Mouse (Mus musculus) gastrocnemius, postnatal 25 days (tissue): ENCODE data around the gene Rpia. TPM values are rescaled to one million over a fixed set of nuclear protein-coding genes. Genes with fewer than 3 reads are reported as not detected.

Source experiments
- DNase-seq: peaks from one replicate; pipeline ENCODE4 v3.0.0; 2022
- total RNA-seq, 2 experiments: library from RNA; stranded (reverse); gene quantifications; 1 replicate in 1 of 2; 2 replicates in 1 of 2; pipeline ENCODE4 v1.2.3; 2021

Gene Rpia
- total RNA-seq, 2 experiments from 2014 or later: 12.5 to 13.6 TPM

DNA sequence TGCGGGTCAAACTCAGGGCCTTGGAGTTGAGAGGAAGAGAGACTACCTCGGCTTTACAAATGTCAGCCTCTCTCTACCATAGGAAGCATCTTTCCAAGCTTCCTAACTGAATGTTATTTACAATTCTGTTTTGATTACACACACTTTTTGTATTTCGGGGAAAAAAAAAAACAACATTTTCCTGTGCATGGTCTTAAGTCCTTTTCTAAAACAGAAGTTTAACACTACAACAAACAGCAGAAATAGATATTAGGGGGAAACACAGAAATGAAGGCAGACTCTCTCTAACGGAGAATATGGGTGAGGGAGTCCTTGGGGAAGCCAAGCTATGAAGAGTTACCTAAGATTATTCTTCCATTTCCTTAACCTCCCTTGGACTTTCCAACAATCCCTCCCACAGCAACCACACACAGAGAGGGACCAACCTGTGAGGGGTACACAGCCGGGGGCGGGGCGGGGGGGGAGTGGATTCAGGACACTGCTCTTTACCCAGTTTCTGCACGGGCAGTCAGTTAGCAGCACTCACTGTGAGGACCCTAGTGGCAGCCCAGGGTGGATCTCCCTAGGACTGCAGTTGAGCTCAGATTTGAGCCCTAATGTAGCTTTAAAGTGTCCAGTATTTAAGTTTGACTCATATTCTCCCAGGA is 40.7 kb downstream of the Rpia start:
- no peak for DNase-seq

DNA sequence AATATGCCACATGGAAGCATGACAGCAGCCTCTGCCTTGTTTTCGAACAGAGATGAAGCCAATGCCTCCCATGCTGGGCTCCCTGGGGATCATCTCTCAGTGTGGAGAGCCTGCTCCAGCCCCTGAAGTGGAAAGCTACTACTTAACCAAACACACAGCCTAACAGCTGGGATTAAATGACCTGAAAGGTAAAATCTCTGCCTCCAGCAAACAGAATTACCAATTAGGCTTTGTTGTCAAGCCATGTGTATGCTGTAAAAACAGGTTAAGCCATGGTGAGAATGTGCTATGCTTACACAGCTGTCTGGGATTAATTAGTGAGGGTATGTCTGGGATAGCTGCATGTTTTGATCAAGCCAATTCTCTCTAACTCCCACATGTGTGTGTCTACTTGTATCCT is 42.3 kb downstream of the Rpia start:
- no peak for DNase-seq

DNA sequence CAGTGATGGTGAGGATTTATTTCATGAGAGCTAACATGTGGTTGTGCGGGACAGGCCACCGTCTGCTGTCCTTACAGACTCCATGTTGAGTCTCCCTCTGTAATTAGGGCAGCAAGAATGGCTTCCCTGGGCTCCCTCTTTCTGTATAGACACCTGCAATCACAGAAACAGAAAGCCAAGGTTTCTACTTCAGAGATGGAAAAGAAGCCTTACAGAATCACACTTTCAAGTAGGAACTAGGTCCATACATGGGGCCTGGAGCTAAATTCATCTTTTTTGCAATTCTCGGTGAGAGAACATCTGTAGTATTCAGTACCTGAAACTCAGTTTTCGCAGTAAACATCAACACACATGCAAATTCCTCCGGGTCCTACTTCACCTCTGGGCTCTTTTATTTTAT is 44.3 kb downstream of the Rpia start:
- no peak for DNase-seq

DNA sequence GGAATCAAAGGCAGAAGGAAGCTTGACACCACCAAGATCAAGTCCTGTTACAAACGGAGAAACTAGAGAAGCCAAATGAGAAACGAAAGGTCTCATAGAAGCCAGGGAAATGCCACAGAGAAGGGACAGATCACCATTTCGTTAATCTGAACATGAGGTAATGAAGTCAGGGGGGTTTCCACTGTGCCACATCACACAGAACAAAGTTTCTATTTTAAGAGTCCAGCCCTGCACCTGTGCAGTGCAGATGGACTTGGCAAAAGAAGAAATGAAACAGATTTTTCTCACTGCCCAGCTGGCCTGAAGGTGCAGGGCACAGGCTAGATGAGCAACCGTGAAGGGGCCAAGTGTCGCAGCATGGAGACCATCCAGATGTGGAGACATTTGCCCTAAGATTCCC is 48.1 kb downstream of the Rpia start:
- DNase-seq: no peak

DNA sequence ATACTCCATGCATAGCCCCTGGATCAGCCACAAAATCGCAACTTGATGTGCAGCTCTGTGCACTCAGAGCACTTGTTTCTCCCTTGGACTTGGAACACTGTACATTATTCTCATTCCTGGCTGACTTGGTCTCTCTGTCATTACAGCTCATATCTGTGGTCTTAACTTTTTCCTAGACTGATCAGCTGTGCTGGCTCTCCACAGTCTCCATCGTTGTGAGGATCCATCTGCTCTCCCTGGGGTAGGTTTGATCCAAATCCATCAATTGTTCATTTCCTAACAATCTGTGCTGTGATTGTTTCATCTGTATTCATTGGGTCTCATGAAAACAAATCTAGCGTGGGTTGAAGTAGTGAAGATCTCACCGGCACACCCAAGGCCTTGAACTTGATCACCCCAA is 49.2 kb downstream of the Rpia start:
- no peak for DNase-seq

DNA sequence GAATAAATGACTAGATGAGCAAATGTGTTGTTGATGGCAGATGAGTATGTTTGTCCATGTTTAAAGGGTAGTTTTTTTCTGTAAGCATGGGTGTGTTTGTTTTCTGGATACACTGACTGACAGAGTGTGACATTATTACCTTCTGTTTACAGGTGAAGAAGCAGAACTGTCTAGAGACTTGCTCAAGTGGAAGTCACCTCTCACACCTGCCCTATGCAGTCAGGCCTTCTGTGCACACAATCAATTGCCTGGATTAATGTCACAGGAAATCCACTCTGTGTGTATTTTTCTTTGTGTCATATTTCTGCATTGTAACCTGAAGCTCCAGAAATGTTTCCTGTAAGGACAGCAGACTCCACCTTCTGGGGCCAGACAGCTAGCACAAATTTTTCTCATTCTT is 51.5 kb downstream of the Rpia start:
- no peak for DNase-seq

DNA sequence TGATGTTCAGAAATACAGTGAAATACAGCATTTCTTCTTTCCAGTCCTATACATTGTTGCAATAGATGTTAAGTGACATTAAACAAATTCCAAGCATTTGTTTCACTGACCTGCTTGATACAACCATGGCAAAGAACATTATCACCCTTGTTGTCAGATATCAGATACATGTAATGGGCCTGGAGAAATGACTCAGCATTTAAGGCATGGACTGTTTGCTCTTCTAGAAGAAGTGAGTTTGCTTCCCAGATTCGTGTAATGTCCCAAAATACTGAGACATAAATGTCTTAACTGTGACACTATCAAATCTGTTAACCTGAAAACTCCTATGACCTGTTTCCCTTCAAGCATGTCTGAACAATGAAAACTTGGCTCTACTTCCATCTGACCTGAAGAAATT is 52.6 kb downstream of the Rpia start:
- DNase-seq: no peak

DNA sequence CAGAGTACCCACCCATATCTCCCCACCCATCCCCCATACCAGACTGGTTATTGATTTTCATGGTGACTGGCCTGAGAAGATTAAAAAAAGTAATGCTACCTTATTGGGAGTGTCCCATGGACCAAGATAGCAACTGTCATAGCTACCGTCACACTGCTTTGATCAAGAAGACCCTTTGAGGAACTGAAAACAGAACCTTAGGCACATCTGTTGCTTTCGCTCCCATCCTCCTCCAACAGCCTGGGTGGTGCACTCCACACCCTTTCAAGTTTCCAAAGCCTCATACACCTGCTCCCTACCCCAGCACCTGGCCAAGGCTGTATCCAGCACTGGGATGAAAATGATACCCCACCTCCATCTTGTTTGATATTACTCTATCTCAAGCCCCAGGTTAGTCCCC is 56.5 kb downstream of the Rpia start:
- DNase-seq: no peak

DNA sequence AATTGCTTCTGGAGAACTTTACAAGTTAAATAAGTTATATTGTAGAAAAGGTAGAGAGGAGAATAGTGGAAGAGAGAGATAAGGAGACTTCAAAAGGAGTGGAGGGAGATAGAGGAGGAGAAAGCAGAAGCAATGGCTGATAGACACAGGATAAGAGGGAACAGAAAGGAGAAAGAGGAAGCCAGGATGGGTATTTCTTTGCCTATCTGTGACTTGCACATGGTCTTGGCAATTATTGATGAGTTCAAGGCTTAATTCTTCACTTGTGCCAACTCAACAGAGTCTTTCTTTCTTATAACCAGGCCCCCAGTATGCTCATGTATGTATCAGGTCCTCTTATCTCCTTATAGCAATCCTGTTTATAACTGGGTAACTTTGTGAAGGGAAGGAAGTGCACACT is 61.2 kb downstream of the Rpia start:
- no peak for DNase-seq

DNA sequence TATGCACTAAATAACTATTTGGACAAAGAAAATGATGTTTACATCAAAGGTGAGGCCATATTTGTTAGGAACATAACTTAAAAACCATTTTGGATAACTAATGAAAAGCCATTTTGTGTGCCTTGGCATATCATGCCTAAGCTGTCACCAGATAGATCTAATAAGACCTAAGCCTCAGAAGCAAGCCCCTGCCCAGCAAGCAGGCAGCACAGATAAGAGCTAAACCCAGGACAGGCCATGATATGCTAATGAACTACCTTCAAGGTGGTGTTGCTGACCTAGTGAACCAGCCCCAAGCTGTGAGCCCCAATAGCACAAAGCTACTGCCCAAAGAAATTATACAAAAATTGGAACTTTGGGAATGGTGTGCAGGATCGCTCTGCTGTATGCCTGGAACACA is 62.9 kb downstream of the Rpia start:
- DNase-seq: no peak

DNA sequence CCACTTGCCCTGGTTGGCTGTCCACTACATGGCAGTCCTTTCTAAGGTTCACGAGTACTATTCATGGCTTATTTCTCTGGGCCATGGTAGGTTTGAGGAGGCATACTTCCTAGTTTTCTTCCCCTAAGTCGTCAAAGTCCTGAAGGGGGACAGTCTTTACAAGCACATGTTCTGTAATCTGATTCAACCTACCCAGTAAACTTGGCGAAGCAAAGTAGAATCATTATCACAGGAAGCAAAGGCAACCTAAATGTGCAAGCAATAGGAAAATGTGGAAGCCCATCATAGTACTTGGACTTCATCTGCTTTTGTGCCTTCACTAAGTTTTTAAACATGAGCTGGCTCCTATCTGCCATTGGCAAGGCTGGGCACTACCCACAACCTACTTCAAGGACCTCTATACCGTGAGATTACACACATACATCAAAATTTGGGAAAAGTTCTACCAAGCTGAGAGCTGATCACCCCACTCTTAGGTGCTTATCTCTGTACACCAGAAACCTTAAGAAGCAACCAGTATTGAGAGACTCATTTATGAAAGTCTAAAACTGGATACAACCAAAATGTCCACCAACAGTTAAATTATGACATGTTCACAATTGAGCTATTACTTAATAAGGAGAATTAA is 64.8 kb downstream of the Rpia start:
- no peak for DNase-seq

DNA sequence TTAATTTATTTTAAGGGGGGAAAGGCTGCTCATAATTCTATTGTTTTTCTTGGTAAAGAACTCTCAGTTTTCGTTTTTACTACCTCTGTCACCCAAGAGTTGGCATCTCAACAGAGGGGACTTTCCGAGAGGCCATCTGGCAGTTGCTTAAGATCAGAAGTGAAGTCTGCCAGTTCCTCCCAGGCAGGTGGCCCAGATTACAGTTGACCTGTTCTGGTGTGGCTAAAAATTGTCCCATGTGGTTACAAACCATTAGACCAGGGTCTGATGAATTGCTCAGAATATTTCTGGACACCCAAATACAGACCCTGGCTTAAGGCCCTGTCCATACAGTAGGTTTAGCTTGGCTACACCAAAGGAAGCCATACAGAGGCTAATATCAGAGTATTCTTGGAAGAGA is 66.4 kb downstream of the Rpia start:
- no peak for DNase-seq

DNA sequence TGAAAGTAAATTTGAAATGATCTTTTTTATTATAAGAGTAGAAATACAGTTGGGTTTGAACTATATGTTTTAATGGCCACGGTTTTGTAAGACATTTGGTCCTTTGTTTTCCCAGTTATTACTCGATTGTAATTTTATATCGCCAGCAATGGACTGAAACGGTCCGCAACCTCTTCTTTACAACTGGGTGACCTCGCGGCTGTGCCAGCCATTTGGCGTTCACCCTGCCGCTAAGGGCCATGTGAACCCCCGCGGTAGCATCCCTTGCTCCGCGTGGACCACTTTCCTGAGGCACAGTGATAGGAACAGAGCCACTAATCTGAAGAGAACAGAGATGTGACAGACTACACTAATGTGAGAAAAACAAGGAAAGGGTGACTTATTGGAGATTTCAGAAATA is 67.3 kb downstream of the Rpia start:
- DNase-seq: no peak

DNA sequence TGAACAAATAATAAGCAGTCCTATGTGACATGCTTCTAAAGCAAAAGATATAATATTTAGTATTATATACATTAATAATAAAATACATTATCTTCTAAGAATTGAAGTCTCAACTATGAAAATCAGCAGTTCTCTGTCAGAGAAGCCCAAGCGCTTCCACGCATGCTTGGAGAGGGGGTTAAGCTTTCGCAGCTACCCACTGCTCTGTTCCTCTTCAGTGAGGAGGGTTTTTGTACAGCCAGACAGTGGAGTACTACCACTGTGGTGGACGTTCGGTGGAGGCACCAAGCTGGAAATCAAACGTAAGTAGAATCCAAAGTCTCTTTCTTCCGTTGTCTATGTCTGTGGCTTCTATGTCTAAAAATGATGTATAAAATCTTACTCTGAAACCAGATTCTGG is 69.7 kb downstream of the Rpia start:
- no peak for DNase-seq

DNA sequence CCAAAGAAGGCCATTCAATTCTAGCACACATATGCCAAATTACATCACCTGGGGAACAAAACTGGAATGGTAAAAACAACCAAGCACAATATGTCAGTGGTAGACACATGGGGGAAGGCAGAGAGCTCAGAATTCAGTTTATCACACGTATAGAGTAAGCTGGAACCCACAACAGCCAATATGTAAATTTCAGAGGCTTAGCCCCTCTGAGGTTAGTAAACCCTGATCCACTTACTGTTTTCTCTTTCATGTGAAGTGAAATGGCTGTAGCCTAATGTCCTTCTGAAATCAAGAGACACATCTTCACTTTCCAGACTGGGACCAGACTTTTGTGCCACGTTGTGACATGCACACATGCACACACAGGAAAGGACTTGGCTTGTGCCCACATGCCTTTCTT is 73.3 kb downstream of the Rpia start:
- DNase-seq: no peak

DNA sequence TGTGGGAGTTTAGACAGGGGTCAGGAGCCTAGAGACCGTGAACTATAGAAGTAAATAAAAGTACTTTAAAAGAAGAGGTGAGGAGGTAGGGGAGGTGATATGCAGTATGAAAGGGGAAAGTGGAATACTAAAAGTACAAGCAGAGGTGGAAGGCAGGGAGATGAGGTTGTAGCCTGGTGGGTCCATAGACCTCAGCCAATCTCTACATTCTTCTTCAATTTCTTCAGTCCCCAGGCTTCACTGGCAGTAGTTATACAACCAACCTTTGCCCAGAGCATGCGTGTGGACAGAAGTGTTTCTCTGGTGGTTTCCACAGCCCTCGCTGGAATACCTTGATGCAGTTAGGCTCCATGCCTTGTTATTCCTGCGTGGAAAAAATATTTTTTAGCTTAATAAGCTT is 73.9 kb downstream of the Rpia start:
- DNase-seq: no peak

DNA sequence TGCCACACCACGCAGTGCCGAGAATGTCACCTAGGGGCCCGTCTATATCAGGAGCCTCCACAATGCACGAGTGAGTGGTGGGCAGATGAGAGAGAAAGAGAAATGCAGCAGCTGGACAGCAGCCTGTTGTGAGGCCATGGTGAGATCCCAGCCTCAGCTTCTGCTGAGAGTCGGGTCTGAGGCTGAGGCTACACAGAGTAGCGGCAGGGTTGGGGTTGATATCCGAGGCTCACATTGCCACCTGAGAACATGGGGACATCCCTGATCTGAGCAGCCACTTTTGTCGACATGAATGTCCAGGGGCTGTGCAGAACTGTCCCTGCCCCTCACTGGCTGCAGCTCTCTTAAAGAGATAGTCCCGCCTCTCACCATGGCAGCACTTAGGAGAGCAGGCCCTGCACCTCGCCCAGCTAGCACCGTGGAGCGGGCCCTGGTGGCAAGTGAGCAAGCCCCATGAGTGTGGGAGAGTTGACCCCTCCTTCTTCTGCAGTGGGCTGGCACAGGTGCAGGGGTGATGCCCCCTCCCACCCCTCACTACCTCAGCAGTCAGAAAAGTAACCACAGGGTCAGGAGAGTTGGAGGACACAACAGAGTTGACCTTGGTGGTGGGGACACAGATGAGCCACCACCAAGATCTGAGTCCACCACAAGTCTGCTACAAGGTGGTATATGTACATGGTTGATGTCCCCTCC is 75.2 kb downstream of the Rpia start:
- no peak for DNase-seq

Other genes with a start within 250 kb of the Rpia start
- 1 to 10 TPM; 4.9 to 5.9 TPM for gene Eif2ak3, start 52.3 kb upstream of the Rpia start, total RNA-seq
- gene Tex37, start 126.7 kb upstream of the Rpia start, total RNA-seq: not detected
- not detected for gene Foxi3, start 164.3 kb upstream of the Rpia start, total RNA-seq